Mouse (Mus musculus) liver, adult 2 months (tissue): ENCODE data around the gene Lrrc4b.

Experiments
- CTCF ChIP-seq: fragments of 200-500 bp; IDR thresholded peaks from 2 replicates; pipeline ENCODE4 v1.5.1; 2011; ENCODE audit warnings: low read depth, low read length, control low read depth
- POLR2A ChIP-seq: fragments of 200-500 bp; IDR thresholded peaks from 2 replicates; pipeline ENCODE4 v1.6.1; 2011; ENCODE audit warnings: low read length, control low read depth; ENCODE audit not compliant: insufficient read depth; ENCODE audit errors: extremely low read depth

DNA sequence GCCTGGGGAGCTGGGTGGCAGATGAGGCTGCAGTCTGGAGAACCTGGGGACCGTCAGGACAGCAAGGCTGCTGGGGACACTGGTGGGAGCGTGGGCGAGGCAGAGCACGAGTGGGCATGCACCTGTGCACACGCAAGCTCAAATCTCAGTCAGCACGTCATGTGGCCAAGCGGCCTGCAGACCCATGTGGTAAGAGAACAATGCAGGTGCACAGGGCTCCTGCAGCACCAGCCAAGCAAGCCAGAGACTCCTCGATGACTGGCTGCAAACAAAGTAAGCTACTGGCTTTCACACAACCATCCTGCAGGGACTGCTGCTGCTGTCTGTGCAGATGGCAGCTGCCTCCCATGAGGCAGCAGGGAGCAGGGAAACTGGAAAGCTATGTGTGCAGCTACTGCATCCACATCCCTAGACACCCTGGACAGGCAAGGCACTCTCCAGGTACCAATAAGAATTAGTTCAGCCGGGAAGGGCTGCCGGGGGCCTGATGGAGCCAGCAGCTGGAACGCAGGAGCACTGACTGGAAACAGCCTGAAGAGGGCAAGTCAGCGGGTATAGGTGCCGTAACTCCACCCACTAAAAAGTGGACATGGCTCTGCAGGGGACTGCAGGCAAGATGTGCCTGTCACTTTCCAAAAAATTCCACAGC, 58.2 kb downstream of the Lrrc4b start:
- no peak for TF ChIP-seq POLR2A
- no peak for TF ChIP-seq CTCF
